Mouse (Mus musculus) adrenal gland, postnatal 14 days (tissue): ENCODE data around the gene Pde6h. TPM values are rescaled to one million over a fixed set of nuclear protein-coding genes. Genes with fewer than 3 reads are reported as not detected.
A peak's percentile ranks its signal among the peaks of the same experiment; 100 is the strongest.

Source experiments
- DNase-seq: peaks from one replicate; pipeline ENCODE4 v3.0.0; 2021; ENCODE audit warnings: mixed read lengths
- total RNA-seq: library from RNA; stranded (reverse); gene quantifications from 2 replicates; pipeline ENCODE4 v1.2.3, GENCODE M21; 2021

Pde6h gene
- total RNA-seq, 1 experiment from 2014 or later, result 0.44 TPM

DNA sequence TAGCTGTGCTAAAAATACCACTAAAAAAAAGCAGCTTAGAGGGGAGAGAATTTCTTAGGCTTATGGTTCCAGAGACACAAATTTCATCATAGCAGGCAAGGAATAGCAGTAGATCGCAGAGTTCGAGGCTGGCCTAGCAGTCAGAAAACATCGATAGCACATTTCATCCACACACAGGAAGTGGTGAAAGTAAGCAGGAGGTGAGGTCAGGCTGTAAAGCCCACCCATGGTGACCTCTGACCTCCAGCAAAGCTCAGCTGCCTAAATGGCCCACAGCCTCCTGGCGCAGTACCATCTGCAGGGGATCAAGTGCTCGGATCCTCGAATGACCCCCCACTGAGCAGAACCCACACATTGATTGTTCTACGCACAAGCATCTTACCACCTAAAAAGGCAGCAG, 59.6 kb downstream of the Pde6h start:
- no peak for DNase-seq

DNA sequence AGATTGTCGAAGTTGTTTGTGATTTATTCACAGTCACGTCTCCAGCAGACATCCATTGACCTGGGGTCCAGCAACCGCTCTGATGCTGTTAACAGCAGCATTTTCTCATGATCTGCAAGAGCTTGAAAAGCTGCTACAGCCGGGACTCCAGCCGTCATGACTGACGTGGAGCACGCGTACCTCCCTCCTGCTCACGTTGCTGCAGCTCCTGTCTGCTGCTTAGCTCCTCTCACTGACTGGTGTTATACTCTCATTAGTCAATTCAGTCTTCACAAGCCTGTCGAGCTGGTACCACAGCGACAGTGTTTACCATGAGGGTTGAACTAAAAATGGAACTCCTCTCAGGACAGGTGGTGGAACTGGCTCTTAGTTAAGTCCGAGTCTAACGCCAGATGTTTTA, 62.4 kb downstream of the Pde6h start:
- no peak for DNase-seq

DNA sequence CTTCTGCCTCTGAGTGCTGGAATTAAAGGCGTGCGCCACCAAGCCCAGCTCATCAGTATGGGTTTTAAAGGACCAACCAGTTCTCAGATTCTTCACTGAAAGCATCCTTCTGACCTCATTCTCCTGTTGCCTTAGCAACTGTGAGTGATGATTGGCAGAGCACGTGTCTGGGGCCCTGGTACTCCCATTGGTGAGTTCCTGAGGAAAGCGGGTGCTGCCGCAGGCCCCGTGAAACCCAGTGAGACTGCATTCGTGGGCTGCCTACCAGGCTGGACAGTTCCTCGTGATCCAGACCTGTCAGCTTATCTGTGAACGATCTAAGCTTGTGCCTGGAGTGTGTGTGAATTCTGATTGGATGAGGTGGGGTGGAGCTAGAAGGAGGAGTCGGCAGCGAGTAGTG, 63.1 kb downstream of the Pde6h start:
- no peak for DNase-seq

DNA sequence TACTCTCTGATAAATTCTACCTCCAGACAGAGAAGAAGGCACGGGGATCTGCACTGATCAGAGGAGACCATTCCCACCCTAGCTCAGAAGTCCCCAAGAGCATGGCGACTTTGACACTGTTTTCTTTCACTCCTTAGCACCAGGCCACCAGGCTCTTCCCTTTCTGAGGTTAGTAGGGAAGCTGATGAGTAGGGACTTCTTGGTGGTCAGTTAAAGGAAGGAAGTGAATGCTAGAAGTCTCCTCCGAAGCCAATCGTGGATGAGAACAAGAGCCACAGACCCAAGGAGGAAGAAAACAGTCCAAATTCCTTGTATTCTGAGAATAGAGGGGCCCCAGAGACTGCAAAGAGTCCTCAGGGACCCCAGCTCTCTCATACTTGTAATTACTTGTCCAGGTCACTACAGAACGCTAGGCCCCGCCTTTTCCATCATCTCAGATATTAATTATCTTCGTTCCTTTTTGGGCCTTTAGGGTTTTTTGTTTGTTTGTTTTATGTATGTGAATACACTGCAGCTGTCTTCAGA, 65.0 kb downstream of the Pde6h start:
- DNase-seq, result no peak

DNA sequence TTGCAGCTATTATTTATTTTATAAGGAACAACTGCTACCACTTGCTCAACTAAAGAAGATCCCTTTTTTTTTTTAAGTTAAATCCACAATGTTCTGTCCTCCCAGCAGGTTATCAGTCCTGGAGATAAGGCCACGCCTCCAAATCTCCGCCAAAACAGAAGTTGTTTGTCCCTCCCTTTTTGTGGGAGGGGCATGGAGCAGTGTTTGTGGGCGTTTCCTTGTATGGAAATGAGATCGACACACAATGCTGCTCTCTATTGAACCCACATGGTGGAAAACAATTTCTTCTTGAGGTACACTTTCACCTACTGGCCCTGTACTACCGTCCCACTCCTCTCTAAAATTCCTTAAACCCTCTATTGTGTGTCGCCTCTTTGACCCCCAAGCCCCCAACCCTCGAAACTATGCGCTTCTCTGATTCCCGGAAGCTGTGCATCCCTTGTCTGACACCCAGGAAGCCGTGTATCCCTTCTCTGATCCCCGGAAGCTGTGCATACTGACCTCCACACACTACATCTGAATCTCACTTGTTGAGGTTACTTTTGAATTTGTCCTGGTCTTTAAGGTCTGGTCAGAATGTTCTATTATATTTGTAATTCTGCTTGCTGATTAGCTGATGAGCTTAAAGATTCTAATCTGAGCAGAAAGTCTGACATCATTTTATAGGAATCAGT, 66.3 kb downstream of the Pde6h start:
- peak; percentile 42 for DNase-seq

DNA sequence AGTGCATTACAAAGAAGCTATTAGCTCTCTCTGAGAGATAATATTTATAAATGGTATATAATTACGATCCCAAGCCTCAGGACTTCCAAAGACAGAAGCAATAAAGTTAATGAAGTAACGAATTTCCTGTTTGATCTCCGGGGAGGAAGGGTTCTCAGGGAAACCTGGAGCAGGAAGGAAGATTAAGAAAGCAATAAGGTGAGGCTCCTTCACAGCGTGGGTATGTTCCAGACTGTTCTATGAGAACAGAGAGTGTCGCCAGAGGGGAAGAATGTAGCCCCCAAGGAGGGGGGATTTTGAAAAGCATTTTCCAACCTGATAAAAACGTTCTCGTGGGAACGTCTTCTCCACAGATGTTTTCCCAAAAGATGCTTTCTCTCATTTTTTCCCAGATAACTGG, 66.9 kb downstream of the Pde6h start:
- no peak for DNase-seq

DNA sequence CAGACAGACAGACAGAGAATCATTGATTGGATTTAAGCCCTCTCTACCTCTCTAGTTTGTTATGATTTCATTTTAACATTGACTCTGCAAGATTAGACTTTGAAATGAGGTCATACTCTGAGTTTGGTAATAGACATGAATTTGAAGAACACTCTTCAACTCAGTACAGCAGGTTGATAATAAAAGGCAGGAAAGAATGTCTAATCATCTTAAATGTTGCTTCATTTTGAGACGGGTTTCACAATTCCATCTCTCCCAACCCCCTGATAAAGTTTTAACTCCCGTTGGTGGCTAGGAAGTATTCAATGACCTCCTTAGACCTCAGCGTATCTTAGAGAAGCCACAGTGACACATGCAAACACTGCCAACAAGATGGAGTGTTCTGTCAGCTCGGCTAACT, 69.9 kb downstream of the Pde6h start:
- DNase-seq, result no peak

DNA sequence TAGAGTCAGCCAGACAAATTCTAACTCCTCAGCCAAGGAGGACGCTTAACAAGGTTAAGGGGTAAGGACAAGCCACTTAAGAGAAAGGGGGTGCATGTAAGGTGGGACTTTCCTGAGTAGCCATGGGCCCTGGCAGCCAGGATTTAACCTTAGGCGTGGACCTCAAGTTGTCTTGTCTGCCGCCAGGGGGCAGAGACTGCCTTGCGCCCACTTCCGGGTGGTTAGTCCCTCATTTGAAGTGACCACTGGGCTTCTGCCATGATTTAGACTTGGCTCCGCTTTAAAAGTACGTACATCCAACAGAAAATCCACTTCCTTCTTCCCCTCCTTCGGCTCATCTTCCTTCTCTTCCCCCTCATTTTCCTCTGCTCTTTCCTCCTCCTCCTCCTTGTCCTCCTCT, 71.9 kb downstream of the Pde6h start:
- peak; percentile 51 for DNase-seq

DNA sequence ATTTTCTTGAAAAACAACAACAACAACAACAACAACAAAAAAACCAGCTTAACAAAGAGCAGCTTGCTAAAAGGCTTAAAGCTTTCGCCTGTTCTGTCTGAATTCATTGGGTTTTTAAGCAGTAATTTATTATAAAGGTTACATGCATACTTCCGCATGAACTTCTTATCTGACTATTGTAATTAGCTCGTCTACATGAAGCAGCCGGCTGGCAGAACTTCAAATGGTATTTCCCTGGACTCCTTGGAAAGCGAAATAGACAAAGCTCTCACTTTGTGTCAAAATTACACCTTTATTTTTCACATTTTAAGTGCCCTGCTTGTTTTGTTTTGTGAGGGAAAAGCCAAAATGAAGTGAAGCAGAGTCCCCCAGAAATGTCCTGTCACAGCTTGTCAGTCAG, 72.7 kb downstream of the Pde6h start:
- no peak for DNase-seq

DNA sequence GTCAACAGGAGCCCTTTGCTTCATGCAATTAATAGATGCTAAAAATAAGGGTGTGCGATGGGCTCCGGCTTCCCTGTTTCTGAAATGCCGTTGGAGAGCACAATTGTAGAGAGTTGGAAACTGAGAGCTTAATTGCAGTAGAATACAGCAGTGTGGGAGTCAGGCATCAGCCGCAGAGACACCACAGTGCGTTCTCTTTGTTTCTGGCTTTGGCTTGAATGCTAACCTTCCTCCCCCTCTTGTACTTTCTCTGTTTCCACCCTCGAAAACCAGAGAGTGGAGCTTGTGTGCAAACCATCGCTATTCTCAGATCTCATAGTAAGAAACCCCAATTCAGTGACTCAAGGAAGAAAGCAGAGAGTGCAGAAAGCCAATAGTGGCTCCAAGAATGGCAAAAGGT, 74.5 kb downstream of the Pde6h start:
- no peak for DNase-seq

DNA sequence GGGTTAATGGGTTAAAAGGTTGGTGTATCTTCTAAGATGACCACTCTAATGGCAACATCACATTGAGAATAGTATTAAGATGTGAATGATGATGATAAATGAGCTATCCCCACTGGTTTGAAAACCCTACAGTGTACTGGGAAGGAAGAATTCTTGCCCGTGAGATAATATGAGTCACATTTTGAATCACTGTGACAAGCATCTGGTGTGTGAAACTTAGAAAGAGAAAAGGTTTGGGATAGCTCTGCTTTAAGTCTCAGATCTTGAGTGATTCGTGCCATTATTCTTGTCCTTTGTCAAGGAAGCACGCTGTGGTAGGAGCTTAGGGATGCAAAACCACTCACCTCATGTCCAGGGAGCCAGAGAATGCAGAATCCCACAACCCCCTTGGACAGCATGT, 75.4 kb downstream of the Pde6h start:
- no peak for DNase-seq

DNA sequence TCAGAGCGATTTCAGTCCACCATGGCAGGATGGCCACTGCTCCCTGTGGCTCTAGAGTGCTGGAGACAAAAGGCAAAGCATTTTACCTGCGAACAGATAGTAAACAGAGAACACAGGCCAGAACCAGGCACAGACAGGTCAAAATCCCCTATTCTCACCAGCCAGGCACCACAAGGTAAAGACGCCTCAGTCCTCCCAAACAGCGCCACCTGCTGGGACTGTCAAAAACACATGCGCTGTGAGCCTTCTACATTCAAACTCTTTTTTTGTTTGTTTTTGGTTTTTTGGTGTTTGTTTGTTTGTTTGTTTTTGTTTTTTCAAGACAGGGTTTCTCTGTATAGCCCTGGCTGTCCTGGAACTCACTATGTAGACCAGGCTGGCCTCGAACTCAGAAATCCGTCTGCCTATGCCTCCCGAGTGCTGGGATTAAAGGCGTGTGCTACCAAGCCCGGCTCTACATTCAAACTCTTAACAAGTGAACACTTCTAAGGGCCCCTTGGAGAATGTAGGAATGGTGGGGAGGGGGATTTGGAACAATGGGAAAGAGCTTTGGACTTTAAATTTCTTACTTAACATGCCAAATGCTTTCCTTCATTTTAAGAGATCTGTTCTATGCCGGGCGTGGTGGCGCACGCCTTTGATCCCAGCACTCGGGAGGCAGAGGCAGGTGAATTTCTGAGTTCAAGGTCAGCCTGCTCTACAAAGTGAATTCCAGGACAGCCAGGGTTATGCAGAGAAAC, 76.2 kb downstream of the Pde6h start:
- DNase-seq, result peak; percentile 39

DNA sequence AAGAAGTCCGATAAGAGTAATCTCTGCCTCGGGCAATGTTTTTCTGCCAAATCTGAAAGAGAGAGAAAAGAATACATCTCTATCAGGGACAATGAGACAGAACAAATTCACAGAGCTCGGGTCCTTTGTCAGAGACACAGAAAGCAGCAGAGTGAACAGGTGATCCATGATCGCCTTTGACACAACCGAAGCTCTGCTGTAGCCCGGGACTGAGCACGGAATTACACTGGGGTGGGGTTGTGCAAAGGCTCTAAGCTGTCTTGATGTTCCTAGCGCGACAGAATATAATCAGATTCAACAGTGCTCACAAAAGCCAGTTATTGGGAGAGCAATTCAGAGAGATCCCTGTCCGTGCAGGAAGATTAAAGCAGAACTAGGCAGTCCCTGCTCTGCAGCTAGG, 77.1 kb downstream of the Pde6h start:
- no peak for DNase-seq

DNA sequence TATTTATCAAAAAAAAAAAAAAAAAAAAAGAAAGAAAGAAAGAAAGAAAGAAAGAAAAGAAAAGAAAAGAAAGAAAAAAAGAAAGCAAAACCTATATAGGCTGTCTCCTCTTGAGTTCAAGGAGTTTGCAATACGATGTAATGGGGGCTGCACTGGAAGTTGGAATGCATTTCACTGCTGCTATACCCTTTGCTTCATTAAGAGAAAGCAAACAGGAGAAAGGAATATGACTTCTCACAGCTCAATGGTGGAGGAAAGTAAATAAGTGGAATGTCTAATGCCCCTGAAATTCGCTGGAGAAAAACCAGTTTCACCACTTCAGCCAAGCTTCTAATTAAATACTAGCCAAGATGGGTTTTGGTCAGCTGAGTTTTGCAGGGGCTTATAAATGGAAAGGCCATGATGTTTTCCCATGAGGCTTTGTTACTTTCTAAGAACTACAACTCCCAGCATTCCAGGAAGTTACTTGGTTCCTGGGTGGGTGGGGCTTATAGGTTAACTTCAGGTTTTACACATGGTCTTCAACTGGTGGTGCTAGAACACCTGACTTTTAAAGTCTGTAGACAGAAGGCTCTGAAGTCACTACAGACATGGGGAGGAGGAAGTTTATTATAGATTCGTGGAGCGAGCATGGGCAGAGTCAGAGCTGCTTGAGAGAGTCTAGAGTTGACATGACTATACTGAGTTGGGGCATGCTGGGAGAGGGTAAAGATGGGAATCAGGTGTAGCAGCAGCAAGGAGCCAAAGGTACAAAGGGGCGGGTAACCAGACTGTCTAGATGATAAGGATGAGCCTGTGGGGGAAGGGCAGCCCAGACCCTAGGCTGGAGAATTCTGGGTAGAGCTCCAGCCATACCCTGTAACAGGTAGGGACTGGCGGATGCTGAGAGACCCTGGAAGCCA, 77.9 kb downstream of the Pde6h start:
- no peak for DNase-seq

DNA sequence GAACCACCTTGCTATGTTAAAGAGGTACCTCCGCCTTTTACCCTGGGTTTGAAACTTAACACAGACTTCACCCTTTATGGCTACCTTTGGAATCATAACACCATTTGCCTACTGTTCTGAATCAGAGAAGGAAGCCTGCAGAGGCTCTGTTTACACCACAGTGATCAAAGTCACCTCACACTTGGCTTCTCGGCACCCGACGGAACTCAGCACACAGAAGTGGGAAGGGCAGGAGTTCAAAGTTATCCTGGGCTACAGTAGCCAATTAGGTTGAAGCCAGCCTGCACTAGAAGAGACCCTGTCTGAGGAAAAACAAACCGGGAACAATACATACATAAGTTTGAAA, 78.5 kb downstream of the Pde6h start:
- no peak for DNase-seq

DNA sequence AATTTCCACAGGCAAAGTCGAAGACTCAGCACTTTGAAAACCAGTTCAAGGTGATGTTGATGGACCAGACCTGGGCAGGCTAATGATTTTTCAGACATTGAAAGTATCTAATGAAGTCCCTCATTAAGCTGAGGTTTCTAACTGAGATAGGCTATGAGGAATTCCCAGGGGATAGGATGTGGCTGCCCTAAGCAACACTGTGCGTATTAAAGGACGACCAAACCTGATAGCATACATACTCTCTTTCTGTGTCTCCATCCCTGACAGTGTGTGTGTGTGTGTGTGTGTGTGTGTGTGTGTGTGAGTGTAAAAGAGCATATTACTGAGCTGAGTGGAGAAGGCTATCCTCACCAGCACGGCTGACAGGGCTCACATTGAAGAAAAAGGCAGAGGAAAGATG, 80.7 kb downstream of the Pde6h start:
- no peak for DNase-seq

DNA sequence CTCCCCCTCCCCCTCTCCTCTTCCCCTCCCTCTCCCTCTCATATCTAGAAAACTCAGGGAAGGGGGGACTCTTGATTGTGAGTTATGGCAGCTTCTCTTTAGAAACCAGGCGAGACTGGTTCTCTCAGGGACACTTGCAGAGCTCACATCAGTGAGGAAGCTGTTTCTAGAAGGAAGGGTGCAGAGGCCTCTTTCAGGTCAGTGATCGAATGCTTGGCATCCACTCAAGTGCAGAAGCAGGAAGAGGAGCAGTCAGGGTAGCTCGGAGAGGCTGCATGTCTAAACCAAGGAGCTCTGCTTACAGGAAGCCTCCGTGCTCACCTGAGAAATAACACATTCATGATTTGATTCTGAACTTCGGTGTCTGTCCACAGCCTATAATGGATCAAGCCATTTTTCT, 87.6 kb downstream of the Pde6h start:
- DNase-seq, result no peak

DNA sequence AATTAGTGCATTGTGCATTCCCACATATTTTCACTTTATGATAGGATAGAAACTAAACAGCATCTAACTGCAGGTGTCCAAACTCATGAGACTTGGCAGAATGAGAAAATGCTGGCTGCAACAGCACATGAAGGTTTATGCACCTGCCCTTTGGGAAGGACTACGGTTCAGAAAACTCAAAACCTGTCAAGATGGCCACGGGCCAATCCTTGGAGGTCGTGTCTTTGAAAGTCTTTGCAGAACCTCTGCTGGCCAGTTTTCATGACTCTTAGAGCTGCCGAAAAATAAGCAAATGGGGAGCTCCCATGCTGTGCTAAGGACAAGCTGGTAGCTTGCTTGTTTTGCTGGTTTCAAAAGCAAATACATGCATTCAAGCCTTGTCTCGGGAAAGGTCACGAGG, 90.7 kb downstream of the Pde6h start:
- DNase-seq, result peak; percentile 9

DNA sequence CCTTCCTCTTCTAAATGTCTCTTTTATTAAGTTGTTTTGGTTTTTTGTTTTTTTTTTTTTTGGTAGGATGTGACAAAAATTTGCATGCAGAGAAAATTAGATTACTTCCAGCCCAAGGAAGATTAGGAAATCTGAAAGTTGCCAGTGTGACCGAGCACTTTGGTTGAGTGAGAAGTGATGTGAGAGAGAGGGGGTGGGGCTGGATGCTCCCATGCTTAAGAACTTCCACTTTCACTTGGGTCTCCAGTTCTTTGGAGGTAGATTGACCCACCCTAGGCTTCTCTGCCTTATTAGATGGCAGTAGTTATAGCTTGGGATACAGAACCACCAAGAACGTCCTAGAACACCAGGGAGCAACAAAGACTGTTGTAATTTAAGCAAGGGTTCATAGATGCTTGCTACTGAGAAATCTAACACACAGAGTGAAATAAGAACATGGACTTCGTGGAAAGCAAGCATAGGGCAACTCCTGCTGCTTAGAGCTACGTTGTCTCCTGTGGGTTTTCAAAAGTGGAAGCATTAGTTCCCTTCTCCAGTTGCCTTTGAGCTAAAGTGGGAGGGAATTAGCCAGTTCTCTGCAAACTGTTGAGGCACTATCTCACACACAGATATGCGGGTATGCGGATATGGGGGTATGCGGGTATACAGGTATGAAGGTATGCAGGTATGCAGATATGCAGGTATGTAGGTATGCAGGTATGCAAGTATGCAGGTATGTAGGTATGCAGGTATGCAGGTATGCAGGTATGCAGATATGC, 93.8 kb downstream of the Pde6h start:
- no peak for DNase-seq
